Mouse (Mus musculus) WW6 (cell line): Measurements from ENCODE around the gene Srgap2.
A peak's percentile ranks its signal among the peaks of the same experiment; 100 is the strongest.

Source experiments
- DNase-seq: peaks from one replicate; pipeline ENCODE4 v3.0.0-alpha.2; 2013; ENCODE audit warnings: low read depth, low spot score

The Srgap2 gene

GRCm38 (mm10) chr1:131527281-131528080 lies at the start of gene Srgap2, which contains the start of gene Fam72a:
Gene Srgap2, minus strand, starts transcription at chr1:131527352.
Gene Fam72a, plus strand, starts transcription at chr1:131527903.
- DNase-seq = peak; percentile 98

- peak; percentile 65 for DNase-seq
Observed at GRCm38 (mm10) chr1:131573721-131574120, 46.6 kb upstream of the Srgap2 start.

DNA sequence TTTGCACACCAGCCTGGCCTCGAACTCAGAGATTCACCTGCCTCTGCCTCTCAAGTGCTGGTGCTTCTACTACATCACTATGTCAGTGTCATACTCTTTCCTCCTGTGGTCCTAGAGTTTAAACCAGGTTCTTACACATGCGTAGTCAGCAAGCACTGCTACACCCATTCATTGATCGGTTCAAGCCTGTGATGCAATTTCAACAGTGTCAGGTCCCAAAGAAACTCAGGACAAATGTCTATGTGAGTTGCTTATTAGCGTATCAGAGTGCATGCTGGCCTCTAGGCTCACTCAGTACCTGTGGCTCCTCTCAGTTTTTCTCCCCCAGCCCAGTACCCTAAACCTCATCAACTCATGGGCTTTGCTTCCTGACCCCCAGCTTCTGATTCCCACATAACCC lies 43.2 kb upstream of the Srgap2 start:
- DNase-seq = no peak

GRCm38 (mm10) chr1:131569721-131570120 lies 42.6 kb upstream of the Srgap2 start:
- no peak for DNase-seq

DNA sequence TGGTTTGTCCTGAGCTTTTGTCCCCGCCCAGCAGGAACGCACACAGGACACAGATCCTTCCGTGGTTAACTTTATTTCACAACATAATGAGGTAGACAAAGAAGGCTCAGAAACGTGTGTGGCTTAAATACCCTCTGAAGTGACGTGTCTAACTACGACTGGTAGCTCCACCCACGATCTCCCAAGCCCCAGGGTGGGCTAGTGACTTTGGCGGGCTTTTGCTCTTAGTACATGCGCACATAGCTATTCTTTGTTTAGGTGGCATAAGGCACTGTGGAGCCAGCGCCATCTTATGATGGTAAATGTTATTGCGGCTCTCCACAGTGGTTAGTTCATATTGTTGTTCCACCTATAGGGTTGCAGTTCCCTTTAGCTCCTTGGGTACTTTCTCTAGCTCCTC lies 38.9 kb upstream of the Srgap2 start:
- peak; percentile 39 for DNase-seq

DNA sequence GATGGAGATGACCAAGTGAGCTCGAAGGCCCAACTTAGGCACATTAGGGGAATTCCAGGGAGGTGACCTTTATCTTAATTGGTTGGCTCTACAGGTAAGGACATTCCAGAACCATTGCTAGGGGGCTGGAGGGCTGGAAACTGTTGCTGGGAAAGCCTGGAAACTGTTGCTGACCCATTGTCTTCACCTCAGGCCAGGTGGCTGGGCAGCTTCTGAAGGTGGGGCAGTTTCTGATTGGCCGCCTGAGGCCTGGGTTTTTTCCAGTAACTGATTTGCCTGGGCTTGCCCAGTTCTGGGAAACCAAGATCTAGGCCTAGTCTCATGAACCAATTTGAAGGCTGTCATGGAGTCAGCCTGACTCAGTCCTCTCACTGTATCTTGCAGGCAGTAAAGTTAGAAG lies 34.9 kb upstream of the Srgap2 start:
- no peak for DNase-seq

- no peak for DNase-seq
Observed at GRCm38 (mm10) chr1:131560500-131560899, 33.3 kb upstream of the Srgap2 start.

DNA sequence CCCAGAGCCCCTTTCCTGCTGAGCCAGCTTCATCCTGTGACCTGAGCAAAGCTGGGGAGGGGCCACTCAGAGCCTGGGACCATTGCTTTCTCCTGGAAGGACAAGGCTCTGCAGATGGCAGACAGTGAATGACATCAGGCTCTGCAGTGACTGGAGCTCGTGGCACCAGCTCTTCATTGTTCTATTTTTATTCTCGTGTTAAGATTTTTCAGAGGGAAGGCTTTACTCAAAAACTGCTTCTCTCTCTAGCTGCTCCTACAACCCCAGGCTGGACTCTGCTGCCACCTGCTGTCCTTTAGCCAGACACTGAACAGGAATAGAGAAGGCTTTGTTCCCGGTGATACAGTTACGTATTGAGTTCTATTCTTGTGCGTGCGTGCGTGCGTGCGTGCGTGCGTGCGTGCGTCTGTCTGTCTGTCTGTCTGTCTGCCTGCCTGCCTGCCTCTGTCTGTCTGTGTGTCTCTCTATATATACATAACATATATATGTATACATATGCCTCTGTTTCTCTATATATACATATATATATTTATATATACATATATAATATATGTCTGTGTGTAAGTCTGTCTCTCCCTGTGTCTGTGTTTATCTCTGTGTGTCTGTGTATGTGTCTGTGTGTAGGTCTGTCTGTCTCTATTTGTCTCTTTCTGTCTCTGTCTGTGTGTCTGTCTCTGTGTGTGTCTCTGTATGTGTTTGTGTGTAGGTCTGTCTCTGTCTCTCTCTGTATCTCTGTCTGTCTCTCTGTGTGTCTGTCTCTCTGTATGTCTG lies 28.1 kb upstream of the Srgap2 start:
- peak; percentile 49 for DNase-seq

GRCm38 (mm10) chr1:131553428-131553827 lies 26.3 kb upstream of the Srgap2 start:
- DNase-seq = no peak

DNA sequence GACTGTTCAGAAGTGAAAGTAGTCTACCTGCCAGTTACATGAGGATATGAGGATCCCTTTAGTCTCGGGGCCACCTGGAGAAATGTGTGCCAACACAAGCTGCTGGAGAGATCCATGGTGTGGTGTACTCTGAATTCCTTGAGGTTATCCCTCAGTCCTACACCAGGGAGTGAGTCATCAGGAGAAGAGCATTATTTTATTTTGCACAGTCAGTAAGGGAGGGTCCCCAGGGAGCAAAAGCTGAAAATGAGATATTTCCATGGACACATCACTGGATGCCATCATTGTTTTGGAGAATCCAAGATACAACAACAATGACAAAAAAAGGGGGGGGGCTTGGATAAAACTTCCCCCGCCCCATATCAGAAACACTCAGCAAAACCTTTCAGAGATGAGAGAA lies 24.8 kb upstream of the Srgap2 start:
- DNase-seq = no peak

- DNase-seq = no peak
Observed at GRCm38 (mm10) chr1:131548494-131549365, 21.6 kb upstream of the Srgap2 start.

GRCm38 (mm10) chr1:131546798-131547690 lies 19.9 kb upstream of the Srgap2 start:
- no peak for DNase-seq

- no peak for DNase-seq
Observed at GRCm38 (mm10) chr1:131543886-131544565, 16.9 kb upstream of the Srgap2 start.

- DNase-seq = no peak
Observed at GRCm38 (mm10) chr1:131541903-131542302, 14.8 kb upstream of the Srgap2 start.

GRCm38 (mm10) chr1:131541431-131541830 lies 14.3 kb upstream of the Srgap2 start:
- no peak for DNase-seq

DNA sequence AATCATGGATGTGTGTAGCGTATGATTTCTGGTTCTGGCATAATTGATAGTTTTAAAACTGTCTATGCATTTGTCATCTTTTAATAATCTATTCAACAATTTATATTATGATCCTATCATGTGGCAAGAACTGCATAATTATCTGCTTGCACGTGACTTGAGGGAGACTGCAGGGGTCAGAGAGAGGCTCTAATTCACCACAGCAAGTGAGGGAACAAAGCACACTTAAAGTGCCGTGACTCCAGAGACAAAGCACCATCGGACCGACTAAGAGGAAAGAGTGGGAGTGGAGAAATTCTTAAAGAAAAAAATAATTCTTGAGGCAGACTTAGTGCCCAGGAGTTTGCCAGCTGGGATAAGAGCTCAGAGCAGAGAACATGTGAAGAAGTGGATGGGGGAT lies 13.6 kb upstream of the Srgap2 start:
- no peak for DNase-seq

DNA sequence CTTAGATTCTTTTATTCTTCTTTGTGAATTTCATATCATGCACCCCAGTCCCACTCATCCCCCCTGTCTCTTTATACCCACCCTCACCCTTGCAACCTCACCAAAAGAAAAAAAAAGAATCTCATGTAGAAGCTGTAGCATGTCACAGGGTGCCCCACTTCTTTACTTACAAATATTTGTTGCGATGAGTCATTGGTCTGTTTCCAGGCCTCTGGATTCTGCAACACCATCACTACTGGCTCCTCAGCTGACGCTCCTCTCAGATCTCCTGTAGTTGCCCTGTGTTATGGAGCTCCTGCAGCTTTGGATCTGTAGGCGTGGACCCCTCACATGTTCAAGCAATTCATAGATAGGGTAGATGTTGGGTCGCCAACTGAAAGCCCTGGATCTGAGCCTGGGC lies 12.6 kb upstream of the Srgap2 start:
- DNase-seq = no peak

DNA sequence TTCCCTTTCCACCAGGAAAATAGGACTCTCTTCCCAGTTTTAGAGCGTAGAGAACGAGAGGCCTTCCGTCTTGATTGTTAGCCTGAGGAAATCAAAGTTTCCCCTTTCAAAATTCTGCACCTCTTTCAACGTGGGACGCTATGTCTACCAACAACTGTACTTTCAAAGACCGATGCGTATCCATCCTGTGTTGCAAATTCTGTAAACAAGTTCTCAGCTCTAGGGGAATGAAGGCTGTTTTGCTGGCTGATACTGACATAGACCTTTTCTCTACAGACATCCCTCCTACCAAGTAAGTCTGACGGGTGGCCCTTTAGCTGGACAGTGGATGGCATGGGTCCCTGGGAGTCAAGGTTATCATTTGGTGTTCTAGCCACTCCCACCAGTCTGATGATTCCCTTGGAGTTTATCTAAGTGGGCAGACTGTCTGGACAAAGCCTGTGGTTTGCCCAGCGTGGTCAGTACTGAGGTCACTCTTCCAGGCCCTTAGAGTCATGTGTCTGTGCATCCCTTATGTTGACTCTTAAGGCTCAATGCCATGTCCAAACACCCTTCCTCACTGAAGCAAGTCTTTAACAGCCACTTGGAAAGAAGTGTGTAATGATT lies 1.5 kb upstream of the Srgap2 start:
- DNase-seq = no peak

DNA sequence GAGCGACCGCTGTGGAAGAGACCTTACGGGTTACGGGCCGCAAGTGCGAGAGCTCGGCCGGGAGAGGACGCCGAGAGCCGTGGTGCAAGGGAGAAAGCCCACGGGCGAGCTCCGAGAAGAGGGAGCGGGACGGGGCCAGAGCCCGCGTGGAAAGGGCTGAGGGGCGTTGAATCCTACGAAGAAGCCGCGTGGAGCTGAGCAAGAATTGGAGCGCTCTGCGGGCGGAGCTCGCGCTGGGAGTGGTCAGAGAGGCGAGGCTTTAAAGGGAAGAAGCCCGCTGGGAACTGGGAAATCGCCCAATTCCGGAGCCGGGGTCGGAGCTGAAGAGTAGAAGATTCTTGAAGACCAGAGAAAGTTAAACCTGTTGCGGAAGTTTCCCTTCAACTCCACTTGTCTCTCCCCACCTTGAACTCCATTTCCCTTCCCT lies 942 bp upstream of the Srgap2 start:
- DNase-seq = no peak
